Mouse (Mus musculus) Patski (cell line): ENCODE data around the gene Atad3a. TPM values are rescaled to one million over a fixed set of nuclear protein-coding genes. Genes with fewer than 3 reads are reported as not detected.
A peak's percentile ranks its signal among the peaks of the same experiment; 100 is the strongest.

Experiments used
- ATAC-seq: fragments of 100-300 bp; one replicate; pipeline ENCODE4 v1.8.0; 2021
- CTCF ChIA-PET: fragments of 350-600 bp; sonication (Branson Sonifier 250); formaldehyde crosslinking; loops from one replicate; lab custom pipeline; 2022; ENCODE audit warnings: inconsistent platforms; lab: Charles Lee
- POLR2A ChIA-PET: fragments of 350-600 bp; sonication (Branson Sonifier 250); formaldehyde crosslinking; loops from one replicate; lab custom pipeline; 2022; ENCODE audit warnings: antibody characterized with exemption, inconsistent platforms; lab: Charles Lee
- DNase-seq: peaks from one replicate; pipeline ENCODE4 v3.0.0-alpha.2; 2011; ENCODE audit warnings: low read depth, low spot score
- H3K27me3 ChIP-seq: fragments of 371-371 bp; one replicate; pipeline ENCODE4 v1.5.1; 2021
- CTCF ChIP-seq: fragments of 100-300 bp; IDR thresholded peaks from one replicate; pipeline ENCODE4 v1.5.1; 2021
- in situ Hi-C: fragments of 300-500 bp; cut with MboI; formaldehyde crosslinking; loops from 3 replicates; pipeline ENCODE4 v1.11.1; 2018; ENCODE audit warnings: low pct_unique_long_range_greater_than_20kb, mixed read lengths
- polyA plus RNA-seq: library from polyadenylated mRNA; unstranded; gene quantifications from one replicate; pipeline ENCODE4 v1.2.3, GENCODE M21; 2021

The Atad3a gene
- polyA plus RNA-seq, 1 experiment from 2014 or later, result 53.3 TPM

- ChIA-PET CTCF (no interaction called here), POLR2A (no interaction called here)
- TF ChIP-seq CTCF, result no peak
- no peak for ATAC-seq
- no peaks in the 10 kb centered on the region for H3K27me3 ChIP-seq
- DNase-seq, result no peak
- in situ Hi-C loops, result no loop called here
These were observed 20.9 kb downstream of the Atad3a start for GRCm38 (mm10) chr4:155739741-155740636.

- DNase-seq (no peak), ATAC-seq (no peak)
- no peaks in the 10 kb centered on the region for H3K27me3 ChIP-seq
- POLR2A ChIA-PET, result no interaction called here
- in situ Hi-C loops, result no loop called here
- CTCF ChIA-PET, result interaction anchor here (1.4 kb wide), 1 partner anchor 20 kb away, joined by 4 read pairs; no protein-coding TSS in a partner anchor
- TF ChIP-seq CTCF, result no peak
These were observed 21.7 kb downstream of the Atad3a start for GRCm38 (mm10) chr4:155739152-155739551.

- in situ Hi-C loops, result no loop called here
- POLR2A ChIA-PET, result no interaction called here
- no peak for TF ChIP-seq CTCF
- CTCF ChIA-PET, result interaction anchor here (1.4 kb wide), 1 partner anchor 21 kb away, joined by 4 read pairs; no protein-coding TSS in a partner anchor
- ATAC-seq (no peak), DNase-seq (no peak)
- no peaks in the 10 kb centered on the region for H3K27me3 ChIP-seq
These were observed 22.6 kb downstream of the Atad3a start for GRCm38 (mm10) chr4:155738262-155738661.

- in situ Hi-C loops, result no loop called here
- ATAC-seq (no peak), DNase-seq (no peak)
- no peak for TF ChIP-seq CTCF
- no peaks in the 10 kb centered on the region for H3K27me3 ChIP-seq
- POLR2A ChIA-PET, result no interaction called here
- CTCF ChIA-PET, result interaction anchor here (0.9 kb wide), 1 partner anchor 26 kb away, joined by 3 read pairs; no protein-coding TSS in a partner anchor
These were observed 24.5 kb downstream of the Atad3a start for GRCm38 (mm10) chr4:155736421-155736820.

GRCm38 (mm10) chr4:155735788-155736187 lies 25.1 kb downstream of the Atad3a start:
- in situ Hi-C loops, result no loop called here
- CTCF ChIA-PET, result interaction anchor here (0.9 kb wide), 1 partner anchor 25 kb away, joined by 3 read pairs; no protein-coding TSS in a partner anchor
- POLR2A ChIA-PET, result no interaction called here
- no peak for DNase-seq
- no peak for ATAC-seq
- TF ChIP-seq CTCF, result no peak
- H3K27me3 ChIP-seq, result no peaks in the 10 kb centered on the region

GRCm38 (mm10) chr4:155734951-155735702 lies 25.8 kb downstream of the Atad3a start:
- in situ Hi-C loops, result no loop called here
- ChIA-PET POLR2A (no interaction called here), CTCF (interaction anchor here (0.9 kb wide), 1 partner anchor 24 kb away, joined by 3 read pairs; no protein-coding TSS in a partner anchor)
- H3K27me3 ChIP-seq, result no peaks in the 10 kb centered on the region
- ATAC-seq (peak; percentile 38), DNase-seq (no peak)
- TF ChIP-seq CTCF, result no peak

GRCm38 (mm10) chr4:155734350-155734941 lies 26.4 kb downstream of the Atad3a start, which contains the start of gene Tmem240:
TSS of gene Tmem240 (plus strand) at chr4:155734800.
- ATAC-seq, result peak; percentile 76
- in situ Hi-C loops, result no loop called here
- ChIA-PET POLR2A (no interaction called here), CTCF (no interaction called here)
- H3K27me3 ChIP-seq, result no peaks in the 10 kb centered on the region
- no peak for DNase-seq
- TF ChIP-seq CTCF, result no peak

- ChIA-PET POLR2A (no interaction called here), CTCF (interaction anchor here (1.7 kb wide), 1 partner anchor 11 kb away, joined by 4 read pairs; no protein-coding TSS in a partner anchor)
- no peaks in the 10 kb centered on the region for H3K27me3 ChIP-seq
- in situ Hi-C loops, result no loop called here
- TF ChIP-seq CTCF, result no peak
- no peak for ATAC-seq
- no peak for DNase-seq
These were observed 27.6 kb downstream of the Atad3a start for GRCm38 (mm10) chr4:155733267-155733666.

- TF ChIP-seq CTCF, result no peak
- in situ Hi-C loops, result no loop called here
- no peaks in the 10 kb centered on the region for H3K27me3 ChIP-seq
- ATAC-seq (no peak), DNase-seq (no peak)
- CTCF ChIA-PET, result no interaction called here
- POLR2A ChIA-PET, result no interaction called here
These were observed 32.9 kb downstream of the Atad3a start for GRCm38 (mm10) chr4:155727993-155728392.

- ChIA-PET CTCF (interaction anchor here (0.9 to 2.4 kb wide), 6 partner anchors 10 to 55 kb away, joined by 3 to 12 read pairs (median 4); no protein-coding TSS in a partner anchor), POLR2A (no interaction called here)
- ATAC-seq, result no peak
- TF ChIP-seq CTCF, result peak; percentile 41
- no peak for DNase-seq
- in situ Hi-C loops, result no loop called here
- H3K27me3 ChIP-seq, result no peaks in the 10 kb centered on the region
These were observed 39.2 kb downstream of the Atad3a start for GRCm38 (mm10) chr4:155721668-155722083.
